In the genomic region with DNA sequence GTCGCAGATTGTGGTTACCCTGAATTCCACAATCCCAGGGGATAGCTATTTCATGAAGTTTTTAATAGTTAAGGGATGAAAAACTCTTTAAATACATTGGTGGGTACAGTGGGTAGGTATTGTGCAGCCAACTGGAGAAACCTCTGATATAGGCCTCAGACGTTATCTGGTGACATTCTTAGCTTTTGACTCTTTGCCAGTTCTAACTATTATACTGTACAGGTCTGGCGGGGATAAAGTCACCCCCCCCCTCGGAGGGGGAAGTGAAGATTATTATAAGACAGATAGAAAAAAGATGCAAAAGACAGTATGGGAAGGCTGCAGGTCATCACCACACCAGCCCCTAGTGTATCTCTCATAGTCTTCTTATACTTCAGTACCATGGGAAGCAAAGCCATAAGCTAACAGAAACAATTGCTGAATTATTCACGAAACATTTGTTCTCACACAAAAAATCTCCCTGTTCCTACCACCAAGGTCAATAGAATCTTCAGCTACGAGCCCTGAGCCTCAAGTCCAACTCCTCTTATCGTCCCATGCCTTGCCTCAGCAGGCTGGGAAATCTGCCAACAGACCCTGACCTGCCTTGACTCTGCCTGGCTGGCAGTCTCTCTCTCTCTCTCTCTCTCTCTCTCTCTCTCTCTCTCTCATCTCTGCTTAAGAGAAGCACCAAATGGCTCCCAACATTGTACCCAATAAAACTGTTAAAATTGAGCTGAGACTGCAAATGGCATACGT, we compare ENCODE assay signal across 14 mouse cellular contexts. TPM values are rescaled to one million over a fixed set of nuclear protein-coding genes. Genes with fewer than 3 reads are reported as not detected.
DNase-seq lines count a peak whose midpoint lies in the region; ATAC-seq and TF ChIP-seq lines count a peak whose summit lies in the region.
"Had no signal": no experiment of that assay in that cellular context is flagged by ENCODE, and none has a peak within 500 bp of the region (broad histone marks: within the 10 kb centered on the region; RNA-seq: fewer than 3 reads in every experiment).

No protein-coding gene starts in this region.

- H3K27me3 ChIP-seq in hindbrain, embryonic 14.5 days (ENCODE audit: control insufficient read depth, insufficient read depth, low read length) = no peaks in the 10 kb centered on the region
- no peaks in the 10 kb centered on the region for H3K27me3 ChIP-seq in hindbrain, embryonic 16.5 days (replicated peaks; ENCODE audit: control insufficient read depth, insufficient read depth, low read length)
- no peaks in the 10 kb centered on the region for H3K27me3 ChIP-seq in heart, adult 2 months (ENCODE audit: control insufficient read depth, insufficient read depth, low read length)
- H3K27me3 ChIP-seq: embryonic facial prominence, embryonic 12.5 days; limb, embryonic 12.5 days; midbrain, embryonic 15.5 days had no signal

- no peak overlapping the region for H3K9ac ChIP-seq in hindbrain, embryonic 14.5 days
- H3K9ac ChIP-seq in hindbrain, embryonic 16.5 days (ENCODE audit: low read depth, low read length) = no peak overlapping the region
- H3K9ac ChIP-seq in heart, adult 2 months (ENCODE audit: low read depth, low read length) = no peak overlapping the region
- H3K9ac ChIP-seq: embryonic facial prominence, embryonic 12.5 days; limb, embryonic 12.5 days; midbrain, embryonic 15.5 days had no signal

- no peak for ATAC-seq in hindbrain, embryonic 14.5 days (ENCODE audit: low FRiP score)
- ATAC-seq in hindbrain, embryonic 16.5 days = no peak
- ATAC-seq: CD4-positive, CD25-positive, alpha-beta regulatory T cell, adult 4 months; midbrain, embryonic 15.5 days had no signal

- 0 out of 2 replicates have a peak, but pooled peaks have one; percentile 8 for TF ChIP-seq EP300 in heart, adult 2 months (IDR thresholded peaks at IDR 0.05; ENCODE audit: insufficient read depth, low read depth, low read length)

- TF ChIP-seq CTCF in heart, adult 2 months (IDR thresholded peaks at IDR 0.05) = no peak

- H3K36me3 ChIP-seq in hindbrain, embryonic 14.5 days (replicated peaks; ENCODE audit: control insufficient read depth, insufficient read depth) = no peaks in the 10 kb centered on the region
- no peaks in the 10 kb centered on the region for H3K36me3 ChIP-seq in hindbrain, embryonic 16.5 days (ENCODE audit: control insufficient read depth, insufficient read depth, low read length)
- no peaks in the 10 kb centered on the region for H3K36me3 ChIP-seq in heart, adult 2 months (ENCODE audit: control insufficient read depth, insufficient read depth, low read length)
- H3K36me3 ChIP-seq: embryonic facial prominence, embryonic 12.5 days; limb, embryonic 12.5 days; midbrain, embryonic 15.5 days had no signal

- no peaks in the 10 kb centered on the region for H3K4me1 ChIP-seq in hindbrain, embryonic 14.5 days (replicated peaks; ENCODE audit: control insufficient read depth, insufficient read depth, low read length)
- no peaks in the 10 kb centered on the region for H3K4me1 ChIP-seq in hindbrain, embryonic 16.5 days (ENCODE audit: control insufficient read depth, insufficient read depth, low read depth, low read length)
- peaks cover 2% of the 10 kb centered on the region; the same call in 1 of the 2 replicates for H3K4me1 ChIP-seq in heart, adult 2 months (ENCODE audit: control insufficient read depth, insufficient read depth, low read length)
- H3K4me1 ChIP-seq: embryonic facial prominence, embryonic 12.5 days; limb, embryonic 12.5 days; midbrain, embryonic 15.5 days had no signal

- peak; percentile 30 for DNase-seq in hindbrain, embryonic 14.5 days (ENCODE audit: low spot score)
- peak; percentile 91 to 92 for DNase-seq in adrenal gland, adult (ENCODE audit: inconsistent age in 2 of 2, low spot score in 1 of 2)
- DNase-seq in heart, adult 2 months = peak; percentile 23 to 26
- DNase-seq in kidney, postnatal 25 days = peak; percentile 44 to 74
- no peak for DNase-seq in gastrocnemius, postnatal 36 days
- DNase-seq in layer of hippocampus, adult 18-20 months (ENCODE audit: low spot score in 2 of 2) = no peak
- DNase-seq in left cerebral cortex, adult 11 months (ENCODE audit: low spot score) = no peak

- no peaks in the 10 kb centered on the region for H3K9me3 ChIP-seq in hindbrain, embryonic 14.5 days (ENCODE audit: control insufficient read depth, low read length)
- H3K9me3 ChIP-seq in hindbrain, embryonic 16.5 days (ENCODE audit: control insufficient read depth, low read length) = no peaks in the 10 kb centered on the region
- H3K9me3 ChIP-seq: embryonic facial prominence, embryonic 12.5 days; limb, embryonic 12.5 days; midbrain, embryonic 15.5 days had no signal

- H3K79me2 ChIP-seq in heart, adult 2 months (replicated peaks; ENCODE audit: control insufficient read depth, insufficient read depth, low read length) = no peaks in the 10 kb centered on the region

- intact Hi-C loops in heart, adult 2 months (cut with DNase I) = no loop called here
- intact Hi-C loops in gastrocnemius, postnatal 36 days (cut with DNase I) = no loop called here

- H3K27ac ChIP-seq in hindbrain, embryonic 14.5 days = no peak overlapping the region
- H3K27ac ChIP-seq in hindbrain, embryonic 16.5 days (ENCODE audit: low read depth, low read length) = no peak overlapping the region
- H3K27ac ChIP-seq in heart, adult 2 months = no peak overlapping the region
- H3K27ac ChIP-seq: limb, embryonic 12.5 days had no signal

- no peak overlapping the region for H3K4me2 ChIP-seq in hindbrain, embryonic 14.5 days (replicated peaks)
- no peak overlapping the region for H3K4me2 ChIP-seq in hindbrain, embryonic 16.5 days (ENCODE audit: low read length)
- H3K4me2 ChIP-seq: embryonic facial prominence, embryonic 12.5 days; limb, embryonic 12.5 days; midbrain, embryonic 15.5 days had no signal

- no peak for TF ChIP-seq POLR2A in heart, adult 2 months (IDR thresholded peaks at IDR 0.05; ENCODE audit: insufficient read depth, low read depth, low read length)

- WGBS in hindbrain, embryonic 14.5 days = 70% methylated on average over 8 of the region's 8 CpGs
- WGBS in hindbrain, embryonic 16.5 days = 73% methylated on average over 8 of the region's 8 CpGs
- WGBS in heart, adult 2 months = 32% methylated on average over 8 of the region's 8 CpGs

- H3K4me3 ChIP-seq in hindbrain, embryonic 14.5 days (replicated peaks; ENCODE audit: low read length) = no peak overlapping the region
- no peak overlapping the region for H3K4me3 ChIP-seq in hindbrain, embryonic 16.5 days (ENCODE audit: low read length)
- H3K4me3 ChIP-seq in heart, adult 2 months = no peak overlapping the region
- H3K4me3 ChIP-seq: embryonic facial prominence, embryonic 12.5 days; limb, embryonic 12.5 days; midbrain, embryonic 15.5 days had no signal

RNA-seq across cellular contexts. Expression of gene Oxa1l, which starts 27.0 kb away (rescaled TPM):
- polyA plus RNA-seq in hindbrain, embryonic 14.5 days (2014; fragmentation: Nextera tagmentation; extraction: Ambion mirVana) = 57.1 and 66.0 TPM in 2 replicates
- polyA plus RNA-seq in hindbrain, embryonic 16.5 days (2015; fragmentation: Nextera tagmentation; extraction: Ambion mirVana) = 58.5 and 59.9 TPM in 2 replicates
- 10 to 100 TPM; 78.5 to 88.0 TPM for total RNA-seq in heart, adult 2 months (2021)
- polyA plus RNA-seq in heart, adult 2 months (2012; rRNA removed) = 190 and 205 TPM in 2 replicates
- 10 to 100 TPM; 48.3 to 54.6 TPM for total RNA-seq in gastrocnemius, postnatal 36 days (2021)
- 10 to 100 TPM; 51.9 to 53.9 TPM for total RNA-seq in layer of hippocampus, adult 18-20 months (2021)

RNA-seq across cellular contexts. Expression of gene Olfr49, which starts 48.9 kb away (rescaled TPM):
- not detected in 2 replicates for polyA plus RNA-seq in hindbrain, embryonic 14.5 days (2014; fragmentation: Nextera tagmentation; extraction: Ambion mirVana)
- polyA plus RNA-seq in hindbrain, embryonic 16.5 days (2015; fragmentation: Nextera tagmentation; extraction: Ambion mirVana) = not detected in 2 replicates
- not detected for total RNA-seq in heart, adult 2 months (2021)
- polyA plus RNA-seq in heart, adult 2 months (2012; rRNA removed) = not detected in 2 replicates
- total RNA-seq in gastrocnemius, postnatal 36 days (2021) = not detected
- total RNA-seq in layer of hippocampus, adult 18-20 months (2021) = not detected
- total RNA-seq: heart, postnatal 36 days had no signal
- polyA plus RNA-seq: embryonic facial prominence, embryonic 12.5 days; limb, embryonic 12.5 days; midbrain, embryonic 15.5 days; small intestine, adult 2 months had no signal

Comparison
In these comparisons a context has a peak if more than half of its experiments do, and no peak if none do; other contexts are left out.
1. DNase-seq: peak in hindbrain, embryonic 14.5 days (single experiment), adrenal gland, adult (2 of 2), heart, adult 2 months (2 of 2) and kidney, postnatal 25 days (2 of 2); none in gastrocnemius, postnatal 36 days (0 of 2), layer of hippocampus, adult 18-20 months (0 of 2) and left cerebral cortex, adult 11 months (single experiment).